Mouse (Mus musculus) layer of hippocampus, adult 18-20 months (tissue): ENCODE data around the gene Ulk4. TPM values are rescaled to one million over a fixed set of nuclear protein-coding genes. Genes with fewer than 3 reads are reported as not detected.

Source experiments
- DNase-seq, 2 experiments: peaks; one replicate each; pipeline ENCODE4 v3.0.0; 2022; ENCODE audit warnings: low spot score in 2 of 2
- total RNA-seq, 2 experiments: library from RNA; stranded (reverse); gene quantifications; 2 replicates each; pipeline ENCODE4 v1.2.3; 2021

Ulk4 gene
- total RNA-seq, 2 experiments from 2014 or later: 7.7 to 8.3 TPM

GRCm38 (mm10) chr9:121257106-121257505 is 19.9 kb downstream of the Ulk4 start:
- no peak for DNase-seq

DNA sequence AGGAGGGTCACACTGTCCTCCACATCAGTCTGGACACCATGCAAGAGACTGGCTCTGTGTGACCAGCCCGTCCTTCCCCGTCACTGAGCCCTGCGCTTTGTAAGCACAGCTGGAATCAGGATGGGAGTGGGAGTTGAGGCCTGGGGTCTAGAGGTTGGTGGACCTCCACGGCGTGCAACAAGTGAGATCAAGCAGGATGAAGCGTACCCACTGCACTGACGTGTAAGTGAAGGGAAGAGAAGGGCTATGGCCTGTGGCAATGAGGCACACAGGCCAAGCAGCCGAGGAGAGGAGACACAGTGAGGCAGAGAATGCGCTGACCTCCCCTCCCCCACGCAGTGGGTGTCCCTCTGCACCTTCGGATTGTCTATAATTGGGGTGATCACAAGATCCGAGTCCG is 22.2 kb downstream of the Ulk4 start:
- DNase-seq: no peak

DNA sequence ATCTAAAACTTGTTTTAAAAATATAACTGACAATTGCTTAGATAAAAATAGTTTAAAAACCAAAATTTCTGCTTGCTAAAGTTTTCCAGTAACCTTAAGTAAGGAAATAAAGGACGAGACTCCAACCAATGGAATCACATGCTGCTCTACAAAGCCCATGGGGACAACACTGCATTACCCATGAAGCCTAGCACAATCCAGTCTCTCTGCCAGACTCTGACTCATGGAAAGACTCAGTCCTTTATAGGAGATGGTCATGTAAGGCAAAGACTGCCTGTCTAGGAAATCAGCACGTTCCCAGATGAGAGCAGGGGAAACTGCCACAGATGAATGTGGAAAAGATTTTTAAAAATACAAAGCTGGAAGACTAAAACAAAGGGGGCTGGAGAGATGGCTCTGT is 23.0 kb downstream of the Ulk4 start:
- no peak for DNase-seq

- DNase-seq: peak in 1 of 2 experiments; percentile 1
Observed at GRCm38 (mm10) chr9:121250854-121251253, 26.1 kb downstream of the Ulk4 start.

DNA sequence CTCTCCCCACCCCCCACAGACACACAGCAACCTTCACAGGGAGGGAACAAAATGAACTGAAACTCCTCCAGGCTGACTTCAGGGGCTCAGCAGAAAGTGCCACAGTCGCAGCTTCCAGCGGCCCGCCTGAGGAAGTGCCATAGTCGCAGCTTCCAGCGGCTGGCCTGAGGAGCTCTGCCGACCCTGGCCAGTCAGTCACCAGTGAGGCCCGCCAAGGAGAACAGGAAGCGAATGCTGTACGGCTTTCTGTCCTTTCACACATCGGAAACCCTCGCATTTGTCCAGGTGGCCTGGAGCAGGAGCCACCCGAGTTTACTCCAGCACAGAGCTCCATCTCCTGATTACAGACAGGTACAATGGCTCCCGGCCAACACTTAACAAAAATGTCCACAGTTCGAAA is 27.2 kb downstream of the Ulk4 start:
- peak in 1 of 2 experiments; percentile 11 for DNase-seq

DNA sequence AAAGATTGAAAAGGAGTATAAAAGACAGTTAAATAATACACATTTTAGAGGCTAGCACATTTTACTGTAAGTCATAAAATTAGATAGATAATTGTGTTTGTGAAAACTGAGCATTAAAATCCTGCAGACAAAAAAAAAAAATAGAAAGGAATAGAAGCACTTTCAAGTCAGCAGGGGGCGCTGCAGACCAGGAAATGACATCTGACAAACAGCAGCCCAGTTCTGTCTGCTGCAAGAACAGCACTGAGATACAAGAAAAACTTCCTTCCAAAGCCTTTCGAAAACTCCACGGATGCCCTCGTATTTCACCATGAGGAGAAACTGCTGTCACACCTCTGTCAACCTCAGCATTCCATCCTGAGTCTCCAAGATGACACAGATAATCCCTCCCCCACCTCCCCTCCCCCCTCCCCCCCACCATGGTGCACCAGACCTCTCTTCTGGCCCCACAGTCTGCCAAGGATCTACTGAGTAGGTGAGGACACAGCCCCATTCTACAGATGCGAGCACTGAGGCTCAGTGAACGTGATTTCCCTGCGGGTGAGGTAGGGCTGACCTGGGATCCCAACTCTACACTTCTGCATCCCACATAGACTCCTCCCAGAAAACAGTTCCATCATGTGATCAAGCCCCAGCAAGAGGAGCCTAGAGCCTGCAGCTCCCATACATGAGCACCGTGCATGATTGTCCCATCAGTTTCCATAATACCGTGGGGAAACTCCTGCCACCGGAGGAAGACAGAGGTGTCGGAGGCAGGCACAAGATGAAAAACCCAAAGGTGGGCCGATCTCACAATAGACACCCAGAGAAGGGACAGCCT is 28.8 kb downstream of the Ulk4 start:
- DNase-seq: peak; percentile 65 to 90

GRCm38 (mm10) chr9:121247047-121247446 is 29.9 kb downstream of the Ulk4 start:
- peak in 1 of 2 experiments; percentile 0 for DNase-seq

GRCm38 (mm10) chr9:121242331-121242730 is 34.7 kb downstream of the Ulk4 start:
- peak in 1 of 2 experiments; percentile 0 for DNase-seq

GRCm38 (mm10) chr9:121241806-121242205 is 35.2 kb downstream of the Ulk4 start:
- DNase-seq: peak in 1 of 2 experiments; percentile 0

DNA sequence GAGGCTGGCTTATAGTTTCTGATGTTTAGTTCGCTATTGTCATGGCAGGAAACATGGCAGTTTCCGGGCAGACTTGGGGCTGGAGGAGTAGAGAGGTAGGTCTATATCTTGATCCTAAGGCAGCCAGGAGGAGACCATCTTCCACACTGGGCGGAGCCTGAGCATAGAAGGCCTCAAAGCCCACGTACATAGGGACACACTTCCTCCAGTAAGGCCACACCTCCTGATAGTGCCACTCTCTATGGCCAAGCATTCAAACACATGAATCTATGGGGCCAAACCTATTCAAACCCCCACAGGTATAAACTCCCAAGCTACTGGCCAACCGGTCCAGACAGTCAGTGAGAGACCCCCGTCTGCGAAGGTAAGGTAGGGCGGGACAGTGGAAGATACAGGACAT is 35.6 kb downstream of the Ulk4 start:
- peak in 1 of 2 experiments; percentile 0 for DNase-seq

- DNase-seq: peak in 1 of 2 experiments; percentile 78
Observed at GRCm38 (mm10) chr9:121240242-121240641, 36.8 kb downstream of the Ulk4 start.

DNA sequence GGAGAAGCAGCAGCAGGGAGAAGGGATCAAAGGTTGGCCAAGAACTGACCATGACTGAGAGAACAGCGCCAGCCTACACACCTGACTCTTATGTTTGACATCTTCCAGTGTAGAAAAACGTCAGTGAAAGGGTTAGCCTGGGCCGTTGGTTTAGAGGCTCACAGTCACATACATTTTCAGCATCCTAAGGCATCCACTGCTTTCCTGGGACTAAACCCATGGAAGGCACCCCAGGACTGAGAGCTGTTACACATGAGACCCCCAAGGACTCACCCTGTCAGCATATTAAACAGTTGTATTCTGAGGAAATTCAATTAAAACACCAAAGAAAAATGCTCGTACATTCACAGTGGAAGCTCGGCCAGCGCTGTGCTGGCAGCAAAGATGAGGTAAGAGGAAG is 37.4 kb downstream of the Ulk4 start:
- DNase-seq: peak in 1 of 2 experiments; percentile 0

DNA sequence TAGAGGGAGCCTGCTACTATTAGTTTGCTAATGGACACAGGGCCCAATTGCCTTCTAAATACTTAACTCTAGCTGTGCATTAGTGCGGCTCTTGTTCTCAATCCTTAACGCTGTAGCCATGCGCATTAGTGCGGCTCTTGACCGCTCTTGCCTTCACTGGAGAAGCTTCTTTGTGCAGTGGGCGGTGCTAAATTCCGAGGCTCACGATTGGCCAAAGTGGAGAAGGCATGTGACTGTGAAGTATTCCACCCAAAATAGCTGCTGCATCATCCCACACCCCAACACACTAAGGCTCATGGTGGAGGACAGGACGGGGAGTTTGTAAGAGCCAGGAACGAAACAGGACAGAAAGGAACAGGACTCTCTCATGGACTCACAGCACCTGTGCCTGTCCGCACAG is 58.4 kb downstream of the Ulk4 start:
- DNase-seq: no peak

DNA sequence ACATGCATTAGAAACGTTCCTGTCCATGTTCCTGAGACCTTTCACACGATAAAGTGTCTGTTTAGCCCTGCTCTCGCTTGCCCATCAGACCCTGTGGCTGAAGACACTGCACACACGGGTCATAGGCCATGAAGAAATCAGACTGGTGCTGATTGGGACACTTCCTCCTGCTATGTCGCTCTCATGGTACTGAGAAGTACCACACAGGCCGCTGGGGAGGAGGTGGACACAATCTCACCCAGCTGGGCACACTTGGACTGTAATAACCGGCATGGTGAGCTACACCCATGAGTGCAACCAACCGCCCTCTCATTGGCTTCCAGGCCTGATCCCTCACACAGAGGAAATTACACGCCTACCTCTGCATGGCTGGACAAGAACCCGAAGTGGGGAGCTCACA is 58.8 kb downstream of the Ulk4 start:
- DNase-seq: no peak

DNA sequence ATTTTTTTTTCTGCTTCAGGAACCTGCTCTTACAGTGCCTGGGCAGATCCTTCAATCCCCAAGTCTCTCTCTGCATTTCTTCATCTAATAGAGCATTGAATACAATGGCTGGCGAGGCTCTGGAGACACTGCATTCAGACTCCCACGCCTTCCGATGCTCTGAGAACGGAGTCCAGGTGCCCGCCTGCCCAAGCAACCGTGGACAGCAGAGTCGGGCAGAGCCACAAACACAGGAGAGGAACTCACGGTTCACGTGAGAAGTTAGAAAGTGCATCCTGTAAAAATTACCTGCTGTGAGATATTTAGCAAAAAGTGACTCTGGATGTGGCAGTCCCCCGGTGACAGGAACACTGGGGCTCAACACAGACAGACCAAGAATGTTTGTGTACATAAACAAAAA is 59.3 kb downstream of the Ulk4 start:
- DNase-seq: no peak

- no peak for DNase-seq
Observed at GRCm38 (mm10) chr9:121216536-121217320, 60.3 kb downstream of the Ulk4 start.

- peak; percentile 37 to 72 for DNase-seq
Observed at GRCm38 (mm10) chr9:121215349-121216000, 61.5 kb downstream of the Ulk4 start.

GRCm38 (mm10) chr9:121212322-121212721 is 64.7 kb downstream of the Ulk4 start:
- no peak for DNase-seq

DNA sequence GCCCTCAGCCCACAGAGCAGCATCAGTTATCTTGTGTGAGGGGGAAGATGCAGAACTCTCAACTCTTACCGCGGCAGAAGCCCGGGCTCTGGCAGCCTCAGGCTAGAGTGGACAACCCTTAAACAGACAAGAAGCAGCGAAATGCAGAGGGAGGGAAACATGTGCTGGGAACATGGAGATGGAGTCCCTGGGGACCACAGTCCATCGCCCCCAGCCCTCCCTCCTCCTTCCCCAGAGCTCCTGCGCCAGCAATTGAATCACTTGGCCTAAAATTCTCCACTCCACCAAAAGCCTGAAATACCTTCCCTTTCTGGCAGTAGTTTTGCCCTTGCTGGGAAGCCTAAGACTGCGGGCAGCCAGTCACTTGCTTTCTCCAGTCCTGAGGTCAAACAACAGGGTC is 72.0 kb downstream of the Ulk4 start:
- no peak for DNase-seq

DNA sequence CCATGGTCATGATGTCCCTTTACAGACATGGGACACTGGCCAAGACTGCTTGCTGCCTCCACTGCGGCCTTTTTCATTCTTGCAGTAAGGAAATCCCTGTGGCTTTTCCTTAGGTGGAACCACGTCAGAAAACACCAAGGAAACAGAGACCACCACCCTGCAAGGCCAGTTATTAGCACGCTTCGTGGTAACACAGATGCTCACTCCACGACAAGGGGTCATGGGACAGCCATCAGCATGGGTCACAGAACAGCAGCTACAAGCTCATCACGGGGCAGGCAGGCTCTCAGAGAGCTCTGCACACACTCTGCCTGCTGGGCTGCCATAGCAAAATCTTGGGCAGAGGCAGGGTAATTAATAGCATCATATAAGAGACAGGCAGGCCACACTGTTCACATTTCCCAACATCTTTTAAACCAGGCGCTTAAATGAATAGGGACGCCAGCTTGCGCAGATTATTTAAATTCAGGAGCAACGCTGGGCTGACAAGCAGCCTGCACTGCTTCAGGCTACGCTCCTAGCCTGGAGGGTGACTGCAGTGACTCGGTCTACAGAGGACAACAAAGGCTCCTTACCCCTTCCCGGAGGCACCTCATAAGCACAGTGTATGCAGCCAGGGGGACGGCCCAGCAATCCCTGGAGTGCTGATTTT is 72.7 kb downstream of the Ulk4 start:
- peak in 1 of 2 experiments; percentile 1 for DNase-seq

GRCm38 (mm10) chr9:121203686-121204085 is 73.3 kb downstream of the Ulk4 start:
- DNase-seq: peak in 1 of 2 experiments; percentile 0
